Mouse (Mus musculus) hindbrain, postnatal 0 days (tissue): ENCODE data around the gene Slc38a3. TPM values are rescaled to one million over a fixed set of nuclear protein-coding genes. Genes with fewer than 3 reads are reported as not detected.

Experiments
- ATAC-seq: fragments of 200-750 bp; cut with Nextera tagmentation; 2 replicates; pipeline ENCODE4 v1.8.0; 2017; ENCODE audit warnings: mild to moderate bottlenecking, moderate TSS enrichment, moderate library complexity
- DNase-seq: peaks from one replicate; pipeline ENCODE4 v3.0.0-alpha.2; 2015; ENCODE audit warnings: low spot score
- H3K27ac ChIP-seq: fragments of 300-500 bp; sonication (generic); 2 replicates; pipeline ENCODE4 v1.5.1; 2014; ENCODE audit warnings: mild to moderate bottlenecking
- H3K27me3 ChIP-seq: fragments of 300-500 bp; sonication (generic); 2 replicates; pipeline ENCODE4 v1.6.1; 2014; ENCODE audit warnings: low read length, mixed read lengths; ENCODE audit not compliant: insufficient read depth
- H3K36me3 ChIP-seq: fragments of 300-500 bp; sonication (generic); 2 replicates; pipeline ENCODE4 v1.6.1; 2014; ENCODE audit warnings: low read length, mixed read lengths; ENCODE audit not compliant: insufficient read depth
- H3K4me1 ChIP-seq: fragments of 300-500 bp; sonication (generic); 2 replicates; pipeline ENCODE4 v1.6.1; 2014; ENCODE audit warnings: antibody characterized with exemption, low read length, mixed read lengths; ENCODE audit not compliant: insufficient read depth
- H3K4me2 ChIP-seq: fragments of 300-500 bp; sonication (generic); 2 replicates; pipeline ENCODE4 v1.6.1; 2014; ENCODE audit warnings: low read depth, mild to moderate bottlenecking, low read length, moderate library complexity, mixed read lengths
- H3K4me3 ChIP-seq: fragments of 300-500 bp; sonication (generic); 2 replicates; pipeline ENCODE4 v1.5.1; 2014; ENCODE audit warnings: low read length
- H3K9ac ChIP-seq: fragments of 300-500 bp; sonication (generic); replicated peaks from 2 replicates; pipeline ENCODE4 v1.6.1; 2014; ENCODE audit warnings: mild to moderate bottlenecking, low read length, moderate library complexity, mixed read lengths
- H3K9me3 ChIP-seq: fragments of 300-500 bp; sonication (generic); 2 replicates; pipeline ENCODE4 v1.6.1; 2016; ENCODE audit warnings: low read length, mixed read lengths
- CTCF ChIP-seq: IDR thresholded peaks from 2 replicates; pipeline ENCODE4 v1.5.1; 2016; ENCODE audit warnings: antibody characterized with exemption, control low read depth, low read depth
- WGBS: fragments of 180-500 bp; shearing (Covaris S2); extraction: QIAGEN DNeasy Blood & Tissue Kit; methylation state at CpG from one replicate; pipeline ENCODE4 v1.1.7; 2014; 5-methylcytosine and 5-hydroxymethylcytosine counted together
- polyA plus RNA-seq: library from polyadenylated mRNA; unstranded; fragments of >200 nt; fragmentation: Nextera tagmentation; extraction: Ambion mirVana; gene quantifications from 2 replicates; pipeline ENCODE4 v1.2.1, GENCODE M21; 2015
- total RNA-seq: library from RNA; depleted of rRNA; stranded (reverse); fragments of >200 nt; gene quantifications from 2 replicates; pipeline ENCODE4 v1.2.3, GENCODE M21; 2014

The Slc38a3 gene
- total and polyA plus RNA-seq, 2 experiments from 2014 or later: 54.5 to 134 TPM

DNA sequence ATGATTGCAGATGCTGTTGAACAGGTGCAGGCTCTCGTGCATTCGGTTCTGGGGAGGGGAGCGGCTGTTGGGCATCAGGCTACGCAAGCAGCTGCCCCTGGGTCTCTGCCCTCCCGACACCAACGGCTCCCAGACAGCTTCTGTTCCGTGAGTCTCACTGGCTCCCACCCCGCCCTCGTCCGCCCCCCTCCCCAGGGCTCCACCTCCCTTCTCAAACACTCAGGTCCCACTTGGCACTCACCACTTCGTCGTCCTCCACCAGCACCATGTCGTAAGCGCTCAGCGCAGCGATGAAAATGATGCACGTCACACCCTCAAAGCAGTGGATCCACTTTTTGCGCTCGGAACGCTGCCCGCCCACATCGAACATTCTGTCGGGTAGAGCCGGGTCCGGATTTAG is 7.0 kb upstream of the Slc38a3 start:
- Histone ChIP-seq H3K4me1 (peaks cover 3% of the 10 kb centered on the region; the same call in 1 of the 2 replicates), H3K27ac (no peak overlapping the region), H3K4me3 (peak overlapping the region; percentile 33), H3K27me3 (peaks cover 7% of the 10 kb centered on the region), H3K9me3 (no peaks in the 10 kb centered on the region), H3K36me3 (no peaks in the 10 kb centered on the region), H3K9ac (peak overlapping the region; percentile 40), H3K4me2 (peak overlapping the region; percentile 66)
- no peak for TF ChIP-seq CTCF
- DNase-seq (peak; percentile 46), ATAC-seq (peak; percentile 48; the same call in 1 of the 2 replicates)
- under 1% methylated on average over 25 of the region's 25 CpGs for WGBS

DNA sequence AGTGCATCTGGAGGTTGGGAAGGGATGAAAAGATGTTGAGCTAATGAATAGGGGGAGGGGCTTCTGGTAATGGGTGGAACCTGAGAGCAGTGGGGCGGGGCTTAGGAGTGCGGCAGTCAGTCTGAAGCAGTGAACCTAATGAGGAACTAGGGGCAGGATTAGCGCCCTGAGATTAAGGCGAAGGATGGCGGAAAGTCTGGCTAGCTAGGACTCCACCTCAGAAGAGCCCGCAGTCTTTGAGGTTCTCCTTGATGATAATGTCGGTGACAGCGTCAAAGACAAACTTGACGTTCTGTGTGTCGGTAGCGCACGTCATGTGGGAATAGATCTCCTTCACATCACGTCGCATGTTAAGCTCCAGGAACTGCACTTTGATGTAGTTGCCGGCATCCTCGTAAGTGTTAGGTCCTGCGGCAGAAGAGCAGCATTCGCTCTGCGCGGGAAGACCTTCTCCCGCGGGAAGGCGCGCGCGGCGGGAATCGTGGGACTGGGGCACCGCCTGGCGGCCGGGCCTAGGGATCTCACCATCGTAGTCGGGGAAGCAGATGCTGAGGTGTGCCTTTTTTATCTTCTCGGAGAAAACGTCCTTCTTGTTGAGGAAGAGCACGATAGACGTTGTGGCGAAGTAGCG is 6.5 kb upstream of the Slc38a3 start:
- DNase-seq: peak; percentile 88
- Histone ChIP-seq H3K9ac (peak overlapping the region; percentile 40), H3K9me3 (no peaks in the 10 kb centered on the region), H3K4me3 (peak overlapping the region; percentile 33), H3K4me1 (peaks cover 3% of the 10 kb centered on the region; the same call in 1 of the 2 replicates), H3K27ac (no peak overlapping the region), H3K27me3 (peaks cover 7% of the 10 kb centered on the region), H3K4me2 (peak overlapping the region; percentile 66), H3K36me3 (no peaks in the 10 kb centered on the region)
- 1% methylated on average over 39 of the region's 39 CpGs for WGBS
- peak; percentile 93 for TF ChIP-seq CTCF
- peak; percentile 69 for ATAC-seq

DNA sequence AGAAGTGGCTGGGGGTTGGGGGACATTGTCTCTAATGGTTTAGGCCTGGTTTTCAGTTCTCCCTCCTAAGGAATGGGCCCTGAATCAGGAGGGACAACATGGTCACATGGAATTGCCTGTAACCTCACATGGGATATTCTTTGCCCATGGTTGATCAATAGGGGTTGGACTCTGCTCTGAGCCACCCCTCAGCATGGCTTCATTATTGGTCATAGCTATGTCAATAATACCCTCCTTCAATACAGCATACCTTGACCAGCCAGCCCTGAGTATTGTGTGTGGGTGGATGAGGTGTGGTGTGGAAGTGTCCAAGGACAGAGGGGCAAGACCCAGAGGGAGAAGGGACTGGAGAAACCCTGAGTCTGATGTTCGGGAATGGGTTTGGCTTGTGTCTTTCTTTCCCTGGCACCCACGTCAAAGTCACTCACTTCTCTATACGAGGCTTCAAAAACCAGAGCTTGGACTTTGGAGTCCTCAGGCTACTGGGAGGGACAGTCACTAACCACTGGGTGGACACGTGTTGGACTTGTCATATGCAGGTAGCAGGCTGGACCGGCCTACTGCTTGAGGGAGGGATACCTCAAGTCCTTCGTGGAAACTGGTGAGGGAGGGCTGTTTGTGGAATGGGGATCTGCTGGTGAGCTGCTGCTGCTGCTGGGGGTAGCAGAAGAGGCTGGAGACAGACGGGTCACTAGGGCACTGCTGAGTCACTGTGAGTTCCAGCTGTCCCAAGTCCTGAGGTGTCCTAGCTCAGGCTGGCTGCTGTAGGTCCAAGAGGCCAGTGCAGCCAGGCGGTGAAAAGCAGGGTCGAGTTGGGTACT is 5.5 kb upstream of the Slc38a3 start:
- DNase-seq (no peak), ATAC-seq (no peak)
- no peaks in the 10 kb centered on the region for H3K36me3 ChIP-seq
- no peak overlapping the region for H3K4me2 ChIP-seq
- TF ChIP-seq CTCF: no peak
- no peaks in the 10 kb centered on the region for H3K9me3 ChIP-seq
- no peak overlapping the region for H3K9ac ChIP-seq
- WGBS: 67% methylated on average over 9 of the region's 9 CpGs
- no peak overlapping the region for H3K27ac ChIP-seq
- H3K27me3 ChIP-seq: peaks cover 7% of the 10 kb centered on the region
- no peak overlapping the region for H3K4me3 ChIP-seq
- peaks cover 3% of the 10 kb centered on the region; the same call in 1 of the 2 replicates for H3K4me1 ChIP-seq

DNA sequence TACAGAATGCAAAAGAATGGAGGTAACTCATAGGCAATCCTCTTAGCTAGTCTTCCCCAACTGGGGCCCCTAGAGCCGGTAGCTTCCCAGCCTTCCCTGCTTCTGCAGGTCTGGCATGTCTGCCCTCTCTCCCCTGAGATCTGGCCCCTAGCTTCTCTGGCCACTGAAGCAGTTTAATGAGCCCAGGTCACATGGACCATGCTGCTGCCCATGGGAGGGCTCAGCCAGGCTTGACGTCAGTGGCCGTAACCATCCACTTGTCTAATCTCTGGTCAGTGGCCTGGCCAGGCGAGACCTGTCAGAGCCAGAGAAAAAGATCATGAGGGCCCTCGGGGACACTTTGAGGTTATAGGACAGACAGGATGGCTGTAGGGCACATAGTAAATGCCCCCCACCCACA is 929 bp upstream of the Slc38a3 start:
- Histone ChIP-seq H3K27me3 (peaks cover 14% of the 10 kb centered on the region), H3K4me3 (no peak overlapping the region), H3K9ac (no peak overlapping the region), H3K27ac (no peak overlapping the region), H3K4me2 (no peak overlapping the region), H3K36me3 (no peaks in the 10 kb centered on the region), H3K9me3 (no peaks in the 10 kb centered on the region), H3K4me1 (peaks cover 7% of the 10 kb centered on the region; the same call in 1 of the 2 replicates)
- WGBS: 60% methylated on average over 5 of the region's 5 CpGs
- no peak for TF ChIP-seq CTCF
- DNase-seq (no peak), ATAC-seq (no peak)

DNA sequence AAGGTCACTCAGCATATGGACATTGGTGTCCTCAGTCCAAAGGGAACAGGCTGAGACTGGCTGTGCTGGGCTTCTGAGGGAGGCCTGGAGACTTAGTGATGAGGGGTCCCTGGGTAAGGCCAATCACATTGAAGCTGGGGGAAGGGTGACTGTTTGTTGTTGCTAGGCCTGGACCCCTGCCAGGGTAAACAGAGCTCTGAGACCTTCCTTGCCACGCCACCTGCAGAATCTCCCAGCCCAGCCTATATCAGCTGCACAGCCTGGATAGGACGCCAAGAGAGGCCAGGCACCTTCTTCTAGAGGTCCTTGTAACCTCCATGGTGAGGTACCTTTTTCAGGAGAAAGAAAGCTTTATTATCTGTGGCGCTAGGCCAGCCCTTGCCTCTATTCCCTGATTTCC is 414 bp downstream of the Slc38a3 start:
- no peak for ATAC-seq
- H3K4me3 ChIP-seq: no peak overlapping the region
- no peak for DNase-seq
- no peak overlapping the region for H3K27ac ChIP-seq
- no peak overlapping the region for H3K4me2 ChIP-seq
- WGBS: 61% methylated on average over 3 of the region's 3 CpGs
- TF ChIP-seq CTCF: no peak
- peaks cover 10% of the 10 kb centered on the region; the same call in 1 of the 2 replicates for H3K4me1 ChIP-seq
- peaks cover 14% of the 10 kb centered on the region; the same call in 1 of the 2 replicates for H3K27me3 ChIP-seq
- H3K9ac ChIP-seq: no peak overlapping the region
- H3K36me3 ChIP-seq: no peaks in the 10 kb centered on the region
- H3K9me3 ChIP-seq: no peaks in the 10 kb centered on the region

DNA sequence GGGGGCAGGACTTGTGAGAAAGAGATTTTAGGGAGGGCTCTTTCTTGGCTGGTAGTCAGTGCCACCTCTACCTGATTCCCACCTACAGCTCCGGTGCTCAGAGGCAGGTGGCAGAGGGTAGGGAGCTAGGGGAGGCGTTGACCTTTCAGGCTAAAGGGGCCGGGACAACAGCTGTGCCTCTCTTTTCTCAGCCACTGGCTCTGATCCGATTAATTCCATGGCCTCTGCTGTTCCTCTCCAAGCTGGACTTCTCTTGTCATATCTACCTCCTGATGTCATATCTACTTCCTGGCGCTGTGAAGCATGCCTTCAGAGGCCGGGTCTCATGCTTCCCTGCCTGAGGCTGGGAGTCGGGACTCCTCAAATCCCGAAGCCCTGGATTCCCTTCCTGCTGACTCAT is 1.3 kb downstream of the Slc38a3 start:
- Histone ChIP-seq H3K27me3 (peaks cover 14% of the 10 kb centered on the region; the same call in 1 of the 2 replicates), H3K9ac (no peak overlapping the region), H3K9me3 (no peaks in the 10 kb centered on the region), H3K4me2 (0 out of 2 replicates have a peak overlapping the region, but pooled peaks have one; percentile 70), H3K36me3 (no peaks in the 10 kb centered on the region), H3K4me3 (no peak overlapping the region), H3K4me1 (peaks cover 19% of the 10 kb centered on the region), H3K27ac (no peak overlapping the region)
- ATAC-seq: no peak
- WGBS: 45% methylated on average over 8 of the region's 8 CpGs
- no peak for TF ChIP-seq CTCF
- DNase-seq: no peak

DNA sequence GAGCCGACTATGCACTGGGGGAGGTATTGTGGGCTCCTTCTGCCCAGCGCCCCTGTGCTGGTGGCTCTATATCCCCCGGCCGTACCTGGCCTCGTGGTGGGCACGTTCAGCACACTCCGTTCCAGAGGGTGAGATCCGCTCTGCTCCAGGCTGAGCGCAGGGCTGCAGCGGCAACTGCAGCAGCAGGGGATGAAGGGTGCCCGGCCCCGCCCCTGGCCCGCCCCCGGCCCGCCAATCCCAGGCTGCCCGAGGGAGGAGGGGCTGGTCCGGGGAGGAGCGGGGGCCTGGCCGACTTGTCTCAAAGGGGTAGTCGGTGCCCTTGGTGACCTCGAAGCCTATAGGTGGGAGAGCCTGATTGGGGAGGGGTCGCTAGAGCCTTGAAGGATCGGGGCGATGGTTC is 2.1 kb downstream of the Slc38a3 start:
- Histone ChIP-seq H3K27ac (peak overlapping the region; percentile 81), H3K4me2 (peak overlapping the region; percentile 70), H3K27me3 (peaks cover 14% of the 10 kb centered on the region; the same call in 1 of the 2 replicates), H3K9ac (peak overlapping the region; percentile 60), H3K4me3 (peak overlapping the region; percentile 43), H3K9me3 (no peaks in the 10 kb centered on the region), H3K4me1 (peaks cover 20% of the 10 kb centered on the region), H3K36me3 (no peaks in the 10 kb centered on the region)
- ATAC-seq: peak; percentile 87
- peak; percentile 71 for DNase-seq
- WGBS: under 1% methylated on average over 23 of the region's 24 CpGs
- no peak for TF ChIP-seq CTCF
